Mouse (Mus musculus): ENCODE measurements around the gene Rilpl1. TPM values are rescaled to one million over a fixed set of nuclear protein-coding genes. Genes with fewer than 3 reads are reported as not detected.
"Not testable (repeated sequence)": the region's sequence is repeated elsewhere in the genome, so short reads cannot be mapped to it uniquely, and the experiment has no call there.

Rilpl1 gene
- polyA plus RNA-seq, 1 experiment = 9.5 TPM

- no peaks in the 10 kb centered on the region for H3K27me3 ChIP-seq (ENCODE audit: control insufficient read depth, insufficient read depth, low read length)
- peaks cover 67% of the 10 kb centered on the region for H3K36me3 ChIP-seq (ENCODE audit: control insufficient read depth, insufficient read depth, low read length)
- no peak overlapping the region for H3K4me3 ChIP-seq (ENCODE audit: control insufficient read depth, insufficient read depth, low read length)
- H3K27ac ChIP-seq (ENCODE audit: control insufficient read depth, insufficient read depth, low read length) = no peak overlapping the region
- no peak for TF ChIP-seq POLR2A (IDR thresholded peaks at IDR 0.05; ENCODE audit: control insufficient read depth, extremely low read depth, insufficient read depth, low read length, poor library complexity)
- TF ChIP-seq CTCF (IDR thresholded peaks at IDR 0.05; ENCODE audit: borderline replicate concordance, control insufficient read depth, extremely low read depth, insufficient read depth, low read length, poor library complexity) = no peak
- DNase-seq = no peak
- H3K4me1 ChIP-seq (replicated peaks; ENCODE audit: control insufficient read depth, insufficient read depth, low read length) = no peaks in the 10 kb centered on the region
- WGBS = 94% methylated on average over 8 of the region's 8 CpGs
Observed at GRCm38 (mm10) chr5:124462297-124463025, 68.7 kb downstream of the Rilpl1 start.

DNA sequence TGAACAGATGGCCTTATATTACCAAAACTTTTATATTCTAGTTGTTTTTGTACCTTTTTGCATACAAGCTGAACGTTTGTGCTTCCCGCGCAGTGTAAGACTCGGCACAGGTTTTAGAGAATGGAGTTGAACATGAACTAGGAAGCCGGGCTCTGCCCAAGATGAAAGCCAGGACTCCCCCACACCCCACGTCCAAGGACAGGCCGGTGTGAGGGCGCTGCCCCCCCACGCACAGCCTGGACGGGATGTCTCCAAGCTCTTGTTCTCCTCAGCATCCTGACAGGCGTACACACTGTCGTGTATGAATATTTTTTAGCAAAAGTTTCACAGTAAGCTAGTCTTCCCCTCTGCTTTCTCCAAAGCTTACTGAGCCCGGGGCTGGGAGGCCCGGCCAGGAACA is 70.3 kb downstream of the Rilpl1 start:
- 96% methylated on average over 14 of the region's 14 CpGs for WGBS
- not testable (repeated sequence) for H3K27me3 ChIP-seq (ENCODE audit: control insufficient read depth, insufficient read depth, low read length); H3K4me3 ChIP-seq (ENCODE audit: control insufficient read depth, insufficient read depth, low read length); H3K4me1 ChIP-seq (replicated peaks; ENCODE audit: control insufficient read depth, insufficient read depth, low read length); H3K27ac ChIP-seq (ENCODE audit: control insufficient read depth, insufficient read depth, low read length); DNase-seq
- peaks cover 78% of the 10 kb centered on the region for H3K36me3 ChIP-seq (ENCODE audit: control insufficient read depth, insufficient read depth, low read length)

DNA sequence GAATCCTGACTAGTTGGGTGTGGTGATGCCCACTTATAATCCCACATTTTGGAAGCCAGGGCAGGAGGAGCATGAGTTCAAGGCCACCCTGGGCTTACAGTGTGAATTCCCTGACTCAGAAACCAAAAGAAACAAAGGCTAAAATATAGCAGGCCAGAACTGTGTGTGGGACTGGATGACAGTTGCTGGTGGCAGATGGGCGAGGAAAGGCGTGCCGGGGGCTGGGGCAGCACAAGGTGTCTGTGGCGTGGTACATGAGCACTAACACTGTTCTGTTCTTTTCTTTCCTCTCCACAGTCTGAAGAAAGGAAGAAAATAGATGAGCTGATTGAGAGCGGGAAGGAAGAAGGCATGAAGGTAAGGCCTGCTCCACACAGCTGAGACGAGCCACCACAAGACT is 74.4 kb downstream of the Rilpl1 start:
- Histone ChIP-seq H3K27ac (ENCODE audit: control insufficient read depth, insufficient read depth, low read length) (no peak overlapping the region), H3K27me3 (ENCODE audit: control insufficient read depth, insufficient read depth, low read length) (no peaks in the 10 kb centered on the region), H3K36me3 (ENCODE audit: control insufficient read depth, insufficient read depth, low read length) (peaks cover 91% of the 10 kb centered on the region), H3K4me1 (replicated peaks; ENCODE audit: control insufficient read depth, insufficient read depth, low read length) (no peaks in the 10 kb centered on the region), H3K4me3 (ENCODE audit: control insufficient read depth, insufficient read depth, low read length) (no peak overlapping the region)
- 98% methylated on average over 6 of the region's 6 CpGs for WGBS
- TF ChIP-seq CTCF (IDR thresholded peaks at IDR 0.05; ENCODE audit: borderline replicate concordance, control insufficient read depth, extremely low read depth, insufficient read depth, low read length, poor library complexity) (no peak), POLR2A (IDR thresholded peaks at IDR 0.05; ENCODE audit: control insufficient read depth, extremely low read depth, insufficient read depth, low read length, poor library complexity) (no peak)
- no peak for DNase-seq

- Histone ChIP-seq H3K4me1 (replicated peaks; ENCODE audit: control insufficient read depth, insufficient read depth, low read length) (no peaks in the 10 kb centered on the region), H3K4me3 (ENCODE audit: control insufficient read depth, insufficient read depth, low read length) (no peak overlapping the region), H3K27me3 (ENCODE audit: control insufficient read depth, insufficient read depth, low read length) (no peaks in the 10 kb centered on the region), H3K36me3 (ENCODE audit: control insufficient read depth, insufficient read depth, low read length) (peaks cover 88% of the 10 kb centered on the region), H3K27ac (ENCODE audit: control insufficient read depth, insufficient read depth, low read length) (no peak overlapping the region)
- no peak for DNase-seq
- WGBS = 97% methylated on average over 1 of the region's 1 CpGs
- TF ChIP-seq CTCF (IDR thresholded peaks at IDR 0.05; ENCODE audit: borderline replicate concordance, control insufficient read depth, extremely low read depth, insufficient read depth, low read length, poor library complexity) (no peak), POLR2A (IDR thresholded peaks at IDR 0.05; ENCODE audit: control insufficient read depth, extremely low read depth, insufficient read depth, low read length, poor library complexity) (no peak)
Observed at GRCm38 (mm10) chr5:124454082-124454419, 77.1 kb downstream of the Rilpl1 start.

DNA sequence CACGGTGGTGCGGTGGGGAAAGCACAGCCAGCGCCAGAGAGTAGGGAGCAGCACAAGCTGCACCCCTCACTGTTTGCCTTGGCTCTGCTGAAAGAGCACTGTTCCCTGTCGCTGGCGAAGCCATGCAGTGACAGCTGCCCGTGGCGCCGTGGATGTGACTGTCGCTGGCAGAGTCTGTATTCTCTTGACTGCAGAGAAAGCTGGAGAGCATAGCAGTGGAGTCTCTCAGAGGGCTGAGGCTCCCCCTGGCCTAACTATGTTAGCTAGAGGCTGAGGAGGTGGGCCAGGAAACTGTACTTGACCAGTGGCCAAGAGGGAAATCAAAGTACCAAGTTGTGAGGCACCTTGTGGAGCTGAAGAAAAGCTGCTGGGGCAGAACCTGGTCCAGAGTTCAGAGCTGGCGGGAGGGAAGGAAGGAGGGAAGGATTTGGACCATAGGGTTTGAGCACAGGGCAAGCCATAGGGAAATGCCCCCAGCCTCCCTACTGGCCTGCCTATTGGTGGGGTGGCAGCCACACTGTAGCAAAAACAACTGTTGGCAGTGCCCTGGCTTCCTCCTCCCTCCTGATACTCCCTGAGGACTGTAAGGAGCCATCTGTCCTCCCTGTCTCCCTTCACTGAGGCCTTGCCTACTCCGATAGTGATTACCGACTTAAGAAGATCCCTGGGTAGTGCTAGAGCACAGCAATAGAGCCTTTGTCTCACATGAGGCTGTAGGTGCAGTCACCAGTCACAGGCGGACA is 77.7 kb downstream of the Rilpl1 start:
- Histone ChIP-seq H3K27ac (ENCODE audit: control insufficient read depth, insufficient read depth, low read length) (no peak overlapping the region), H3K4me1 (replicated peaks; ENCODE audit: control insufficient read depth, insufficient read depth, low read length) (no peaks in the 10 kb centered on the region), H3K27me3 (ENCODE audit: control insufficient read depth, insufficient read depth, low read length) (no peaks in the 10 kb centered on the region), H3K4me3 (ENCODE audit: control insufficient read depth, insufficient read depth, low read length) (no peak overlapping the region), H3K36me3 (ENCODE audit: control insufficient read depth, insufficient read depth, low read length) (peaks cover 88% of the 10 kb centered on the region)
- TF ChIP-seq CTCF (IDR thresholded peaks at IDR 0.05; ENCODE audit: borderline replicate concordance, control insufficient read depth, extremely low read depth, insufficient read depth, low read length, poor library complexity) (no peak), POLR2A (IDR thresholded peaks at IDR 0.05; ENCODE audit: control insufficient read depth, extremely low read depth, insufficient read depth, low read length, poor library complexity) (no peak)
- DNase-seq = no peak
- WGBS = 93% methylated on average over 13 of the region's 13 CpGs

DNA sequence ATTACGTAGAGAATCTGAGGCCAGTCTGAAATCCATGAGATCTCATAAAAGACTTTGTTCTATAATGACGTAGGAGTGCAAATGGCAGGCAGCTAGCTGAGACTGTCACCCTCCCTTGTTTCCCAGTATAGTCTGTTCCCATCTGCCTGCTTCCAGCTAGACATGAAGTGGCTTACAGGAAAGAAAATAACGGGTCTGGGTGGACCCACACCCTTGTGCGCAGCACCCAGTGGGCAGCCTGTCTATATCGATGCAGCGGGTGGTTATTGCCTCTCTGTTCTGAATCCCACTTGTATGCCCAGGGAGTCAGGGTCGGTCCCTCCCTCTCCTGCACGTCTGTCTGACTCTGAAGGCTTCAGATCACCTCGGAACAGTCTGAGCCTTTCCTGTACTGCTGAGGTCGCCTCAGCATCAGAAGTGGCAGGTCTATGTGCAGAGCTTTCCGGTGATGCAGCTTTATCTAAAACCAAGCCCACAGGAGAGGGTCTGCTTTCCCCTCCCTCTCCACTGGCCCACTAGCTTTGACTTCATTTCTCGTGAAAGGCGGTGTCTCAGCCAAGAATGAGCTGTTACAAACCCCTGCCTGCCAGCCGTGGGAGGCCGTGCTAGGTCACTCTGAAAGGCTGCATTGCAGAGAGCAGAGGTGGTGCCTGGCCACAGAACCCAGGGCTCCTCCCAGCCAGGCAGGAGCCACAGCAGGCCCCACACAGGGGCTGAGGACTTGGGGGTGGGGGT is 78.5 kb downstream of the Rilpl1 start:
- H3K27me3 ChIP-seq (ENCODE audit: control insufficient read depth, insufficient read depth, low read length) = no peaks in the 10 kb centered on the region
- H3K4me3 ChIP-seq (ENCODE audit: control insufficient read depth, insufficient read depth, low read length) = no peak overlapping the region
- no peak for TF ChIP-seq CTCF (IDR thresholded peaks at IDR 0.05; ENCODE audit: borderline replicate concordance, control insufficient read depth, extremely low read depth, insufficient read depth, low read length, poor library complexity)
- WGBS = 93% methylated on average over 15 of the region's 15 CpGs
- peaks cover 88% of the 10 kb centered on the region for H3K36me3 ChIP-seq (ENCODE audit: control insufficient read depth, insufficient read depth, low read length)
- no peak for DNase-seq
- H3K4me1 ChIP-seq (replicated peaks; ENCODE audit: control insufficient read depth, insufficient read depth, low read length) = no peaks in the 10 kb centered on the region
- no peak overlapping the region for H3K27ac ChIP-seq (ENCODE audit: control insufficient read depth, insufficient read depth, low read length)

Measured in thymus, adult 2 months (tissue).